Comparison of ENCODE assay signal across 20 mouse cellular contexts in genomic region chr10:75078174-75079128, GRCm38 (mm10). TPM values are rescaled to one million over a fixed set of nuclear protein-coding genes. Genes with fewer than 3 reads are reported as not detected.
A peak's percentile ranks its signal among the peaks of the same experiment; 100 is the strongest.
DNase-seq lines count a peak whose midpoint lies in the region; ATAC-seq lines count a peak whose summit lies in the region.
"Had no signal": no experiment of that assay in that cellular context is flagged by ENCODE, and none has a peak within 500 bp of the region (broad histone marks: within the 10 kb centered on the region; RNA-seq: fewer than 3 reads in every experiment).

No protein-coding gene starts in this region.

- DNase-seq in midbrain, embryonic 11.5 days (ENCODE audit: low spot score, missing footprints) = peak; percentile 66
- no peak for DNase-seq in left cerebral cortex, adult 11 months (ENCODE audit: low spot score)
- no peak for DNase-seq in frontal cortex, adult 2 months (ENCODE audit: extremely low spot score in 1 of 2, low spot score in 1 of 2)
- DNase-seq: cerebellum, adult 11 months; cerebellum, postnatal 25 days; heart, adult 18-20 months; lung, postnatal 14 days; midbrain, embryonic 14.5 days; right cerebral cortex, postnatal 25 days had no signal

- H3K27ac ChIP-seq in forebrain, embryonic 12.5 days = 0 out of 2 replicates have a peak overlapping the region, but pooled peaks have one; percentile 31
- no peak overlapping the region; the same call in 1 of the 2 replicates for H3K27ac ChIP-seq in forebrain, embryonic 13.5 days
- H3K27ac ChIP-seq in midbrain, embryonic 11.5 days (ENCODE audit: low read depth, low read length) = no peak overlapping the region
- H3K27ac ChIP-seq in midbrain, embryonic 16.5 days (ENCODE audit: low read length) = no peak overlapping the region
- H3K27ac ChIP-seq in liver, embryonic 15.5 days (replicated peaks) = peak overlapping the region; percentile 61
- H3K27ac ChIP-seq: embryonic facial prominence, embryonic 13.5 days; hindbrain, embryonic 12.5 days; left cerebral cortex, adult 2 months; limb, embryonic 12.5 days had no signal

- 90% methylated on average over 14 of the region's 14 CpGs for WGBS in forebrain, embryonic 12.5 days
- 90% methylated on average over 14 of the region's 14 CpGs for WGBS in forebrain, embryonic 13.5 days
- WGBS in midbrain, embryonic 11.5 days = 86% methylated on average over 14 of the region's 14 CpGs
- WGBS in midbrain, embryonic 16.5 days = 89% methylated on average over 14 of the region's 14 CpGs
- WGBS in liver, embryonic 15.5 days (ENCODE audit: insufficient replicate concordance) = 47% methylated on average over 14 of the region's 14 CpGs

- no peak for ATAC-seq in forebrain, embryonic 12.5 days (ENCODE audit: low FRiP score)
- no peak for ATAC-seq in forebrain, embryonic 13.5 days
- no peak; the same call in 1 of the 2 replicates for ATAC-seq in midbrain, embryonic 11.5 days (ENCODE audit: low FRiP score)
- ATAC-seq in midbrain, embryonic 16.5 days = no peak
- ATAC-seq in liver, embryonic 15.5 days (ENCODE audit: insufficient read depth) = peak; percentile 68
- ATAC-seq in activated CD4-positive, CD25-positive, alpha-beta regulatory T cell, adult 4 months = no peak
- ATAC-seq: intestine, embryonic 16.5 days had no signal

- no peak overlapping the region for H3K4me3 ChIP-seq in forebrain, embryonic 12.5 days (replicated peaks)
- no peak overlapping the region for H3K4me3 ChIP-seq in forebrain, embryonic 13.5 days
- no peak overlapping the region for H3K4me3 ChIP-seq in midbrain, embryonic 11.5 days (ENCODE audit: low read depth, low read length)
- no peak overlapping the region for H3K4me3 ChIP-seq in midbrain, embryonic 16.5 days (ENCODE audit: low read depth, low read length)
- no peak overlapping the region for H3K4me3 ChIP-seq in liver, embryonic 15.5 days (replicated peaks)
- H3K4me3 ChIP-seq: embryonic facial prominence, embryonic 13.5 days; hindbrain, embryonic 12.5 days; left cerebral cortex, adult 2 months; limb, embryonic 12.5 days had no signal

- 0 out of 2 replicates have a peak, but pooled peaks cover 3% of the 10 kb centered on the region for H3K36me3 ChIP-seq in forebrain, embryonic 12.5 days (replicated peaks)
- peaks cover 11% of the 10 kb centered on the region; the same call in 1 of the 2 replicates for H3K36me3 ChIP-seq in forebrain, embryonic 13.5 days (ENCODE audit: poor library complexity, severe bottlenecking)
- no peaks in the 10 kb centered on the region for H3K36me3 ChIP-seq in midbrain, embryonic 11.5 days (ENCODE audit: control insufficient read depth, insufficient read depth, low read length)
- no peaks in the 10 kb centered on the region for H3K36me3 ChIP-seq in midbrain, embryonic 16.5 days (ENCODE audit: control insufficient read depth, insufficient read depth, low read length)
- no peaks in the 10 kb centered on the region for H3K36me3 ChIP-seq in liver, embryonic 15.5 days (replicated peaks)

- H3K27me3 ChIP-seq in forebrain, embryonic 12.5 days = no peaks in the 10 kb centered on the region
- no peaks in the 10 kb centered on the region for H3K27me3 ChIP-seq in forebrain, embryonic 13.5 days
- H3K27me3 ChIP-seq in midbrain, embryonic 11.5 days (ENCODE audit: control insufficient read depth, insufficient read depth, low read length) = no peaks in the 10 kb centered on the region
- H3K27me3 ChIP-seq in midbrain, embryonic 16.5 days (ENCODE audit: control insufficient read depth, insufficient read depth, low read depth, low read length) = no peaks in the 10 kb centered on the region
- H3K27me3 ChIP-seq in liver, embryonic 15.5 days = no peaks in the 10 kb centered on the region
- H3K27me3 ChIP-seq: embryonic facial prominence, embryonic 13.5 days; hindbrain, embryonic 12.5 days; limb, embryonic 12.5 days had no signal

- H3K9ac ChIP-seq in forebrain, embryonic 12.5 days = no peak overlapping the region
- H3K9ac ChIP-seq in forebrain, embryonic 13.5 days = no peak overlapping the region
- no peak overlapping the region for H3K9ac ChIP-seq in midbrain, embryonic 11.5 days (ENCODE audit: low read length)
- no peak overlapping the region for H3K9ac ChIP-seq in midbrain, embryonic 16.5 days (ENCODE audit: low read depth, low read length)
- no peak overlapping the region for H3K9ac ChIP-seq in liver, embryonic 15.5 days
- H3K9ac ChIP-seq: embryonic facial prominence, embryonic 13.5 days; hindbrain, embryonic 12.5 days; limb, embryonic 12.5 days had no signal

- peaks cover 15% of the 10 kb centered on the region for H3K4me1 ChIP-seq in forebrain, embryonic 12.5 days
- H3K4me1 ChIP-seq in forebrain, embryonic 13.5 days = peaks cover 12% of the 10 kb centered on the region
- H3K4me1 ChIP-seq in midbrain, embryonic 11.5 days (ENCODE audit: control insufficient read depth, insufficient read depth, low read length) = no peaks in the 10 kb centered on the region; the same call in 1 of the 2 replicates
- H3K4me1 ChIP-seq in midbrain, embryonic 16.5 days (ENCODE audit: control insufficient read depth, insufficient read depth, low read length) = peaks cover 6% of the 10 kb centered on the region; the same call in 1 of the 2 replicates
- H3K4me1 ChIP-seq in liver, embryonic 15.5 days (replicated peaks) = peaks cover 33% of the 10 kb centered on the region

- H3K4me2 ChIP-seq in forebrain, embryonic 12.5 days = no peak overlapping the region
- H3K4me2 ChIP-seq in forebrain, embryonic 13.5 days = no peak overlapping the region
- H3K4me2 ChIP-seq in midbrain, embryonic 11.5 days = no peak overlapping the region
- no peak overlapping the region for H3K4me2 ChIP-seq in midbrain, embryonic 16.5 days (ENCODE audit: low read length)
- no peak overlapping the region; the same call in 1 of the 2 replicates for H3K4me2 ChIP-seq in liver, embryonic 15.5 days
- H3K4me2 ChIP-seq: embryonic facial prominence, embryonic 13.5 days; hindbrain, embryonic 12.5 days; limb, embryonic 12.5 days had no signal

- no peaks in the 10 kb centered on the region for H3K9me3 ChIP-seq in forebrain, embryonic 12.5 days
- no peaks in the 10 kb centered on the region for H3K9me3 ChIP-seq in forebrain, embryonic 13.5 days (replicated peaks)
- H3K9me3 ChIP-seq in midbrain, embryonic 11.5 days (ENCODE audit: control insufficient read depth, low read length) = no peaks in the 10 kb centered on the region
- H3K9me3 ChIP-seq in midbrain, embryonic 16.5 days (replicated peaks; ENCODE audit: control insufficient read depth, low read length, poor library complexity, severe bottlenecking) = no peaks in the 10 kb centered on the region
- H3K9me3 ChIP-seq in liver, embryonic 15.5 days (replicated peaks) = no peaks in the 10 kb centered on the region
- H3K9me3 ChIP-seq: embryonic facial prominence, embryonic 13.5 days; hindbrain, embryonic 12.5 days; limb, embryonic 12.5 days had no signal

RNA-seq across cellular contexts. Expression of gene Bcr, which starts 18.1 kb away (rescaled TPM):
- polyA plus RNA-seq in forebrain, embryonic 12.5 days (2016; fragmentation: Nextera tagmentation; extraction: Ambion mirVana) = 11.5 TPM in 2 replicates
- polyA plus RNA-seq in forebrain, embryonic 13.5 days (2015; fragmentation: Nextera tagmentation; extraction: Ambion mirVana) = 11.5 and 13.5 TPM in 2 replicates
- 7.6 and 9.0 TPM in 2 replicates for polyA plus RNA-seq in midbrain, embryonic 11.5 days (2014; fragmentation: Nextera tagmentation; extraction: Ambion mirVana)
- polyA plus RNA-seq in midbrain, embryonic 16.5 days (2015; fragmentation: Nextera tagmentation; extraction: Ambion mirVana) = 12.4 and 13.8 TPM in 2 replicates
- 1.3 and 1.9 TPM in 2 replicates for polyA plus RNA-seq in liver, embryonic 15.5 days (2015; fragmentation: Nextera tagmentation; extraction: Ambion mirVana)
- polyA plus RNA-seq in activated CD4-positive, CD25-positive, alpha-beta regulatory T cell, adult 4 months (2017; shearing (Covaris generic)) = 1 to 10 TPM; 3.7 to 4.6 TPM
- polyA plus RNA-seq in frontal cortex, adult 2 months (2012; rRNA removed) = 68.9 and 69.4 TPM in 2 replicates

RNA-seq across cellular contexts. Expression of gene Rab36, which starts 41.6 kb away (rescaled TPM):
- polyA plus RNA-seq in forebrain, embryonic 12.5 days (2016; fragmentation: Nextera tagmentation; extraction: Ambion mirVana) = 12.2 and 13.5 TPM in 2 replicates
- polyA plus RNA-seq in forebrain, embryonic 13.5 days (2015; fragmentation: Nextera tagmentation; extraction: Ambion mirVana) = 11.3 and 14.4 TPM in 2 replicates
- 4.9 and 6.2 TPM in 2 replicates for polyA plus RNA-seq in midbrain, embryonic 11.5 days (2014; fragmentation: Nextera tagmentation; extraction: Ambion mirVana)
- polyA plus RNA-seq in midbrain, embryonic 16.5 days (2015; fragmentation: Nextera tagmentation; extraction: Ambion mirVana) = 22.7 and 23.9 TPM in 2 replicates
- polyA plus RNA-seq in liver, embryonic 15.5 days (2015; fragmentation: Nextera tagmentation; extraction: Ambion mirVana) = 1.7 and 2.1 TPM in 2 replicates
- polyA plus RNA-seq in activated CD4-positive, CD25-positive, alpha-beta regulatory T cell, adult 4 months (2017; shearing (Covaris generic)) = under 1 TPM; 0.19 to 0.60 TPM
- polyA plus RNA-seq in frontal cortex, adult 2 months (2012; rRNA removed) = 41.6 TPM in 2 replicates

RNA-seq across cellular contexts. Expression of gene Rsph14, which starts 46.1 kb away (rescaled TPM):
- 0.72 TPM in 1 of 2 replicates, not detected in the other for polyA plus RNA-seq in forebrain, embryonic 12.5 days (2016; fragmentation: Nextera tagmentation; extraction: Ambion mirVana)
- 0.31 and 0.67 TPM in 2 replicates for polyA plus RNA-seq in forebrain, embryonic 13.5 days (2015; fragmentation: Nextera tagmentation; extraction: Ambion mirVana)
- polyA plus RNA-seq in midbrain, embryonic 11.5 days (2014; fragmentation: Nextera tagmentation; extraction: Ambion mirVana) = not detected in 2 replicates
- 0.55 and 0.62 TPM in 2 replicates for polyA plus RNA-seq in midbrain, embryonic 16.5 days (2015; fragmentation: Nextera tagmentation; extraction: Ambion mirVana)
- not detected in 2 replicates for polyA plus RNA-seq in liver, embryonic 15.5 days (2015; fragmentation: Nextera tagmentation; extraction: Ambion mirVana)
- not detected for polyA plus RNA-seq in activated CD4-positive, CD25-positive, alpha-beta regulatory T cell, adult 4 months (2017; shearing (Covaris generic))
- 0.32 and 0.42 TPM in 2 replicates for polyA plus RNA-seq in frontal cortex, adult 2 months (2012; rRNA removed)
- polyA plus RNA-seq: embryonic facial prominence, embryonic 13.5 days; intestine, embryonic 16.5 days; limb, embryonic 12.5 days; neural tube, embryonic 11.5 days had no signal

Comparison
In these comparisons a context has a peak if more than half of its experiments do, and no peak if none do; other contexts are left out.
1. H3K27ac ChIP-seq: peak in forebrain, embryonic 12.5 days (single experiment) and liver, embryonic 15.5 days (single experiment); none in forebrain, embryonic 13.5 days (single experiment), midbrain, embryonic 11.5 days (single experiment) and midbrain, embryonic 16.5 days (single experiment).